ENCODE assay signal across 15 mouse cellular contexts in genomic region chr2:129686908-129687307, GRCm38 (mm10). TPM values are rescaled to one million over a fixed set of nuclear protein-coding genes. Genes with fewer than 3 reads are reported as not detected.
DNase-seq lines count a peak whose midpoint lies in the region; ATAC-seq and TF ChIP-seq lines count a peak whose summit lies in the region.
"Had no signal": no experiment of that assay in that cellular context is flagged by ENCODE, and none has a peak within 500 bp of the region (broad histone marks: within the 10 kb centered on the region; RNA-seq: fewer than 3 reads in every experiment).

No protein-coding gene starts in this region.

- no peak overlapping the region for H3K9ac ChIP-seq in midbrain, postnatal 0 days (replicated peaks; ENCODE audit: low read length, poor library complexity, severe bottlenecking)
- H3K9ac ChIP-seq: lung, embryonic 15.5 days; midbrain, embryonic 12.5 days had no signal

- no peak overlapping the region for H3K4me2 ChIP-seq in midbrain, postnatal 0 days (ENCODE audit: low read depth, low read length, poor library complexity, severe bottlenecking)
- H3K4me2 ChIP-seq: lung, embryonic 15.5 days; midbrain, embryonic 12.5 days had no signal

- ATAC-seq in midbrain, postnatal 0 days (ENCODE audit: low FRiP score): no peak

- TF ChIP-seq POLR2A in lung, adult 2 months (IDR thresholded peaks at IDR 0.05; ENCODE audit: borderline replicate concordance, extremely low read depth, low read depth, low read length): no peak

- no peak overlapping the region for H3K27ac ChIP-seq in midbrain, postnatal 0 days (ENCODE audit: low read depth, low read length)
- H3K27ac ChIP-seq: embryonic facial prominence, embryonic 10.5 days; lung, embryonic 15.5 days; midbrain, embryonic 12.5 days had no signal

- H3K4me3 ChIP-seq in lung, adult 2 months (replicated peaks; ENCODE audit: extremely low read depth, low read depth, low read length): no peak overlapping the region
- no peak overlapping the region for H3K4me3 ChIP-seq in midbrain, postnatal 0 days (ENCODE audit: low read depth, low read length)
- H3K4me3 ChIP-seq: embryonic facial prominence, embryonic 10.5 days; lung, embryonic 15.5 days; midbrain, embryonic 12.5 days had no signal

- WGBS in lung, adult 2 months: 32% methylated on average over 10 of the region's 10 CpGs
- WGBS in midbrain, postnatal 0 days: 51% methylated on average over 10 of the region's 10 CpGs

- H3K4me1 ChIP-seq in lung, adult 2 months (ENCODE audit: control insufficient read depth, insufficient read depth, low read length): no peaks in the 10 kb centered on the region
- no peaks in the 10 kb centered on the region for H3K4me1 ChIP-seq in midbrain, postnatal 0 days (ENCODE audit: insufficient read depth, low read length)
- H3K4me1 ChIP-seq: embryonic facial prominence, embryonic 10.5 days; midbrain, embryonic 12.5 days had no signal

- peak; percentile 36 for DNase-seq in gastrocnemius, postnatal 10 days
- DNase-seq in gastrocnemius, adult 18-20 months (ENCODE audit: low spot score): no peak
- DNase-seq in lung, postnatal 36 days: peak; percentile 9
- DNase-seq in lung, adult 2 months: no peak
- DNase-seq in layer of hippocampus, adult 18-20 months (ENCODE audit: low spot score in 2 of 2): peak; percentile 47 to 67
- DNase-seq in midbrain, postnatal 0 days (ENCODE audit: low spot score): peak; percentile 66
- no peak for DNase-seq in kidney, postnatal 4 days
- DNase-seq: cerebellum, adult 8-10 months; heart, adult 18-20 months; heart, postnatal 10 days; kidney, adult 11 months; thymus, postnatal 14 days had no signal

- no peak for TF ChIP-seq CTCF in lung, adult 2 months (IDR thresholded peaks at IDR 0.05; ENCODE audit: insufficient read depth, low read length)
- TF ChIP-seq CTCF in midbrain, postnatal 0 days (IDR thresholded peaks at IDR 0.05): no peak

- H3K27me3 ChIP-seq in midbrain, postnatal 0 days (ENCODE audit: insufficient read depth, low read length): no peaks in the 10 kb centered on the region
- H3K27me3 ChIP-seq: lung, embryonic 15.5 days; midbrain, embryonic 12.5 days had no signal

- H3K36me3 ChIP-seq in midbrain, postnatal 0 days (ENCODE audit: insufficient read depth, low read length): no peaks in the 10 kb centered on the region
- H3K36me3 ChIP-seq: embryonic facial prominence, embryonic 10.5 days; lung, embryonic 15.5 days; midbrain, embryonic 12.5 days had no signal

- H3K9me3 ChIP-seq in midbrain, postnatal 0 days (ENCODE audit: low read length): no peaks in the 10 kb centered on the region
- H3K9me3 ChIP-seq: embryonic facial prominence, embryonic 10.5 days; lung, embryonic 15.5 days; midbrain, embryonic 12.5 days had no signal

RNA-seq across cellular contexts. Expression of gene Pdyn, which starts 12.7 kb away (rescaled TPM):
- not detected for total RNA-seq in gastrocnemius, postnatal 10 days (2021)
- not detected for total RNA-seq in gastrocnemius, adult 18-20 months (2021)
- not detected in 2 replicates for polyA plus RNA-seq in lung, adult 2 months (2012; rRNA removed)
- 10 to 100 TPM; 11.9 to 18.7 TPM for total RNA-seq in layer of hippocampus, adult 18-20 months (2021)
- total RNA-seq in midbrain, postnatal 0 days (2014; rRNA removed): 7.2 and 7.6 TPM in 2 replicates
- 22.2 and 24.7 TPM in 2 replicates for polyA plus RNA-seq in midbrain, postnatal 0 days (2015; fragmentation: Nextera tagmentation; extraction: Ambion mirVana)
- total RNA-seq: heart, adult 18-20 months; heart, postnatal 10 days had no signal

Comparison
In these comparisons a context has a peak if more than half of its experiments do, and no peak if none do; other contexts are left out.
1. DNase-seq: peak in gastrocnemius, postnatal 10 days (single experiment), lung, postnatal 36 days (single experiment), layer of hippocampus, adult 18-20 months (2 of 2) and midbrain, postnatal 0 days (single experiment); none in gastrocnemius, adult 18-20 months (single experiment), lung, adult 2 months (single experiment) and kidney, postnatal 4 days (0 of 2).